Mouse (Mus musculus): ENCODE results near the gene Gm26897. TPM values are rescaled to one million over a fixed set of nuclear protein-coding genes. Genes with fewer than 3 reads are reported as not detected.

Gm26897 gene
- polyA plus RNA-seq, 1 experiment, result not detected

- Histone ChIP-seq H3K36me3 (ENCODE audit: control insufficient read depth, insufficient read depth) (no peaks in the 10 kb centered on the region), H3K79me2 (ENCODE audit: control insufficient read depth, insufficient read depth) (no peaks in the 10 kb centered on the region), H3K4me3 (no peak overlapping the region), H3ac (ENCODE audit: control insufficient read depth, insufficient read length) (no peak overlapping the region), H3K4me2 (ENCODE audit: low read depth) (no peak overlapping the region), H3K27me3 (ENCODE audit: control insufficient read depth, insufficient read depth, insufficient read length) (peaks cover 43% of the 10 kb centered on the region)
- TF ChIP-seq MAX (IDR thresholded peaks at IDR 0.05; ENCODE audit: low read depth), result no peak
Observed at GRCm38 (mm10) chr5:111701634-111702329, 31.9 kb upstream of the Gm26897 start.

GRCm38 (mm10) chr5:111703586-111703985, 30.1 kb upstream of the Gm26897 start:
- H3K4me3 ChIP-seq, result no peak overlapping the region
- H3K79me2 ChIP-seq (ENCODE audit: control insufficient read depth, insufficient read depth), result no peaks in the 10 kb centered on the region
- peaks cover 40% of the 10 kb centered on the region for H3K27me3 ChIP-seq (ENCODE audit: control insufficient read depth, insufficient read depth, insufficient read length)
- no peaks in the 10 kb centered on the region for H3K36me3 ChIP-seq (ENCODE audit: control insufficient read depth, insufficient read depth)
- TF ChIP-seq MYOD1 (IDR thresholded peaks at IDR 0.05; ENCODE audit: control insufficient read depth in 1 of 3, insufficient read length in 2 of 3, low read depth in 2 of 3), result no peak
- TF ChIP-seq REST (IDR thresholded peaks at IDR 0.05; ENCODE audit: insufficient read depth, insufficient read length), result no peak
- no peak for TF ChIP-seq E2F4 (IDR thresholded peaks at IDR 0.05; ENCODE audit: insufficient read depth)
- TF ChIP-seq TCF12 (IDR thresholded peaks at IDR 0.05; ENCODE audit: insufficient read depth, poor library complexity, severe bottlenecking), result no peak
- no peak for TF ChIP-seq MYOG (IDR thresholded peaks at IDR 0.05; ENCODE audit: control insufficient read depth in 1 of 3, insufficient read depth in 1 of 3, insufficient read length in 2 of 3, low read depth in 2 of 3)
- no peak for TF ChIP-seq CEBPB (IDR thresholded peaks at IDR 0.05; ENCODE audit: insufficient read depth, poor library complexity, severe bottlenecking)
- TF ChIP-seq USF1 (IDR thresholded peaks at IDR 0.05; ENCODE audit: low read depth), result no peak
- no peak for TF ChIP-seq TCF3 (IDR thresholded peaks at IDR 0.05; ENCODE audit: insufficient read length, low read depth)
- no peak for TF ChIP-seq POLR2AphosphoS2 (IDR thresholded peaks at IDR 0.05; ENCODE audit: insufficient read length, low read depth)
- TF ChIP-seq SRF (IDR thresholded peaks at IDR 0.05; ENCODE audit: control insufficient read depth, insufficient read length, low read depth), result no peak
- TF ChIP-seq POLR2A (IDR thresholded peaks at IDR 0.05; ENCODE audit: insufficient read length, low read depth), result no peak
- TF ChIP-seq MAX (IDR thresholded peaks at IDR 0.05; ENCODE audit: low read depth), result no peak
- no peak overlapping the region for H3K4me2 ChIP-seq (ENCODE audit: low read depth)
- H3ac ChIP-seq (ENCODE audit: control insufficient read depth, insufficient read length), result no peak overlapping the region

GRCm38 (mm10) chr5:111704326-111704725, 29.4 kb upstream of the Gm26897 start:
- no peak overlapping the region for H3K4me2 ChIP-seq (ENCODE audit: low read depth)
- peaks cover 33% of the 10 kb centered on the region for H3K27me3 ChIP-seq (ENCODE audit: control insufficient read depth, insufficient read depth, insufficient read length)
- H3K4me3 ChIP-seq, result no peak overlapping the region
- H3K79me2 ChIP-seq (ENCODE audit: control insufficient read depth, insufficient read depth), result no peaks in the 10 kb centered on the region
- H3K36me3 ChIP-seq (ENCODE audit: control insufficient read depth, insufficient read depth), result no peaks in the 10 kb centered on the region
- H3ac ChIP-seq (ENCODE audit: control insufficient read depth, insufficient read length), result no peak overlapping the region
- no peak for TF ChIP-seq MYOD1 (IDR thresholded peaks at IDR 0.05; ENCODE audit: control insufficient read depth in 1 of 3, insufficient read length in 2 of 3, low read depth in 2 of 3)

GRCm38 (mm10) chr5:111709195-111709901, 24.4 kb upstream of the Gm26897 start:
- Histone ChIP-seq H3K4me3 (no peak overlapping the region), H3K27me3 (ENCODE audit: control insufficient read depth, insufficient read depth, insufficient read length) (peaks cover 21% of the 10 kb centered on the region), H3K79me2 (ENCODE audit: control insufficient read depth, insufficient read depth) (no peaks in the 10 kb centered on the region), H3ac (ENCODE audit: control insufficient read depth, insufficient read length) (no peak overlapping the region), H3K36me3 (ENCODE audit: control insufficient read depth, insufficient read depth) (no peaks in the 10 kb centered on the region), H3K4me2 (ENCODE audit: low read depth) (no peak overlapping the region)
- no peak for TF ChIP-seq TCF12 (IDR thresholded peaks at IDR 0.05; ENCODE audit: insufficient read depth, poor library complexity, severe bottlenecking)
- TF ChIP-seq POLR2AphosphoS2 (IDR thresholded peaks at IDR 0.05; ENCODE audit: insufficient read length, low read depth), result no peak
- TF ChIP-seq TCF3 (IDR thresholded peaks at IDR 0.05; ENCODE audit: insufficient read length, low read depth), result no peak
- no peak for TF ChIP-seq SRF (IDR thresholded peaks at IDR 0.05; ENCODE audit: control insufficient read depth, insufficient read length, low read depth)
- no peak for TF ChIP-seq MYOG (IDR thresholded peaks at IDR 0.05; ENCODE audit: control insufficient read depth in 1 of 3, insufficient read depth in 1 of 3, insufficient read length in 2 of 3, low read depth in 2 of 3)
- no peak for TF ChIP-seq POLR2A (IDR thresholded peaks at IDR 0.05; ENCODE audit: insufficient read length, low read depth)
- TF ChIP-seq REST (IDR thresholded peaks at IDR 0.05; ENCODE audit: insufficient read depth, insufficient read length), result no peak
- TF ChIP-seq MAX (IDR thresholded peaks at IDR 0.05; ENCODE audit: low read depth), result no peak
- no peak for TF ChIP-seq E2F4 (IDR thresholded peaks at IDR 0.05; ENCODE audit: insufficient read depth)
- no peak for TF ChIP-seq CEBPB (IDR thresholded peaks at IDR 0.05; ENCODE audit: insufficient read depth, poor library complexity, severe bottlenecking)
- TF ChIP-seq MYOD1 (IDR thresholded peaks at IDR 0.05; ENCODE audit: control insufficient read depth in 1 of 3, insufficient read length in 2 of 3, low read depth in 2 of 3), result no peak
- TF ChIP-seq USF1 (IDR thresholded peaks at IDR 0.05; ENCODE audit: low read depth), result no peak

- Histone ChIP-seq H3K4me2 (ENCODE audit: low read depth) (no peak overlapping the region), H3ac (ENCODE audit: control insufficient read depth, insufficient read length) (no peak overlapping the region), H3K27me3 (ENCODE audit: control insufficient read depth, insufficient read depth, insufficient read length) (peaks cover 49% of the 10 kb centered on the region), H3K36me3 (ENCODE audit: control insufficient read depth, insufficient read depth) (no peaks in the 10 kb centered on the region), H3K4me3 (no peak overlapping the region), H3K79me2 (ENCODE audit: control insufficient read depth, insufficient read depth) (no peaks in the 10 kb centered on the region)
- TF ChIP-seq MYOD1 (IDR thresholded peaks at IDR 0.05; ENCODE audit: control insufficient read depth in 1 of 3, insufficient read length in 2 of 3, low read depth in 2 of 3) (no peak), MAX (IDR thresholded peaks at IDR 0.05; ENCODE audit: low read depth) (no peak), E2F4 (IDR thresholded peaks at IDR 0.05; ENCODE audit: insufficient read depth) (no peak), TCF3 (IDR thresholded peaks at IDR 0.05; ENCODE audit: insufficient read length, low read depth) (no peak), REST (IDR thresholded peaks at IDR 0.05; ENCODE audit: insufficient read depth, insufficient read length) (no peak), USF1 (IDR thresholded peaks at IDR 0.05; ENCODE audit: low read depth) (no peak), CEBPB (IDR thresholded peaks at IDR 0.05; ENCODE audit: insufficient read depth, poor library complexity, severe bottlenecking) (no peak), POLR2A (IDR thresholded peaks at IDR 0.05; ENCODE audit: insufficient read length, low read depth) (no peak), POLR2AphosphoS2 (IDR thresholded peaks at IDR 0.05; ENCODE audit: insufficient read length, low read depth) (no peak), MYOG (IDR thresholded peaks at IDR 0.05; ENCODE audit: control insufficient read depth in 1 of 3, insufficient read depth in 1 of 3, insufficient read length in 2 of 3, low read depth in 2 of 3) (no peak), SRF (IDR thresholded peaks at IDR 0.05; ENCODE audit: control insufficient read depth, insufficient read length, low read depth) (no peak), TCF12 (IDR thresholded peaks at IDR 0.05; ENCODE audit: insufficient read depth, poor library complexity, severe bottlenecking) (no peak)
Observed at GRCm38 (mm10) chr5:111719018-111719417, 14.7 kb upstream of the Gm26897 start.

All from myocyte (in vitro differentiated cells).